Mouse (Mus musculus) stomach, postnatal 0 days (tissue): ENCODE data around the gene Astn2.

Experiments
- CTCF ChIP-seq: IDR thresholded peaks from 2 replicates; pipeline ENCODE4 v1.5.1; 2016; ENCODE audit warnings: antibody characterized with exemption, low read depth, mild to moderate bottlenecking, moderate library complexity
- EP300 ChIP-seq: optimal IDR thresholded peaks from 2 replicates; pipeline ENCODE3; 2016; ENCODE audit warnings: antibody characterized with exemption

DNA sequence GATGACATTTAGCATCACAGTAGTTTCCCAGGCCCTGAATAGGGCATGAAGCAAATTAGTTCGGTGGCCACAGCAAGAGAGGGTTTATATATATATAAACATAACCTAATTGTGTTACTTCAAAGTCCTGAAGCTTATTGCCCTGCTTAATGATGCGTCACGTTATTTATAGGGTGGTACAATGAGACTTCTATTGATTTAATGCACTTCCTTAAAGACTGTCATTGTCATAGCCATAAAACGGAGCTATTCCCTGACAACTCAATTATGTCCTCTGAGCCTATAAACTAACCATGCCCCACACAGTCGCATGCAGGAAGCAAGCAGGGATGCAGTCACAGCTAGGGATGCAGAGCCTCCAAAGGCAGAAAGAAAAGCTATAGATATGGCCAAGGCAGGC, 761.8 kb downstream of the Astn2 start:
- TF ChIP-seq CTCF (no peak), EP300 (no peak)
